Mouse (Mus musculus): ENCODE data around the gene Dnajc17.

The Dnajc17 gene

GRCm38 (mm10) chr2:119157836-119158235 is 50.8 kb downstream of the Dnajc17 start:
- no peak for DNase-seq

- peak; percentile 86 to 94 for DNase-seq
Measured at GRCm38 (mm10) chr2:119156681-119157572, 51.7 kb downstream of the Dnajc17 start, which contains the start of gene Rmdn3. Rmdn3 (minus strand) TSS chr2:119157034.

GRCm38 (mm10) chr2:119156081-119156680 is 52.4 kb downstream of the Dnajc17 start:
- DNase-seq, result no peak

DNA sequence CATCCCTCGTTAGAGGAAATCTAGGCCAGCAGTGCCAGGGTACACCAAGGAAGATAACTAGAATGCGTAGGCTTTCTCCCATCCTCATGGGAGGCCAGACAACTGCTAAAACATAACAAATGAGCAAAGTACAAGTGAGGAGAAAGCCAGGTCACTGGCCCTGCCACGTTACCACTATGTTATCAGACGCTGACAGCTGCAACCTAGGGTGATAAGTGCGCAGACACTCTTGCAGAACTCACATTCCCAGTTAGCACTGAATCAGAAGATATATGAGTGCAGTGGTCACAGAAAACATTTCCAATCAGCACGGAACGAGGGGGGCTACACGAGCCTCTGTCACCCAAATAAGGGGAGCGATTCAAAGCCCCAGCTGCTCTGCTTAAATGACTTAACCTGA is 53.2 kb downstream of the Dnajc17 start:
- no peak for DNase-seq

DNA sequence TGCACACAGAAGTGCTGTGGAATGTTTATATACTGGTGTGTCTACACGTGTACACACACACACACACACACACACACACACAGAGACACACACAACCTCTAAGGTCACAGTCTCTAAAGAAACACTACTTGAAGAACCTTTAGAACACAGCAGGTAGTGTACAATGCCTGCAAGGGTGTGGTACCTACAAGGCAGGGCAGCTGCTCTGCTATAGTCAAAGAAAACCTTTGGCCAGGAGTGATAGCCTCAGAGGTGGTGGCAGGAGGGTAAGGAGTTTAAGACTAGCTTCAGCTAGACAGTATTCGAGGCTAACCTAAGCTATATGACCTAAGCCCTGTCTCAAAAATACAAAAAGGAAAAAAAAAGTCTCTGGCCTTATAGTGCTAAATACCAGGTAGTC is 53.9 kb downstream of the Dnajc17 start:
- DNase-seq, result no peak

DNA sequence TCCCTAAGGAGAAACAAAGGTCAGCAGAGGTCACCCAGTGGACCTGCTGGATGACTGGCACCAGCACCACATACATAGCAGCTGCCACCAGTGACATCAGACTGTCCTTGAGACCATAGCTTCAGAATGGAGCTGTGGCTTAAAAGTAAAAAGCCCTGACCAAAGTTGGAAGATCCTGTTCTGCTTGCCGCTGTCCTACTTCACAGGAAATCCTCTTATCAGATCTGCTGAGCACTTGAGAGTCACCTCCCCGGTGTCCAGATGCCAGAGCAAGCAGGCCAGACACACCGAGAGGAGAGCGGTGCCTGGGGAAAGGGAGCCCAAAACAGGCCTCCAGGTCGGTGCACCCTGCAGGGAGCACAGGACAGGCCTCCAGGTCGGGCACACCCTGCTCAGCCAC is 56.3 kb downstream of the Dnajc17 start:
- no peak for DNase-seq

DNA sequence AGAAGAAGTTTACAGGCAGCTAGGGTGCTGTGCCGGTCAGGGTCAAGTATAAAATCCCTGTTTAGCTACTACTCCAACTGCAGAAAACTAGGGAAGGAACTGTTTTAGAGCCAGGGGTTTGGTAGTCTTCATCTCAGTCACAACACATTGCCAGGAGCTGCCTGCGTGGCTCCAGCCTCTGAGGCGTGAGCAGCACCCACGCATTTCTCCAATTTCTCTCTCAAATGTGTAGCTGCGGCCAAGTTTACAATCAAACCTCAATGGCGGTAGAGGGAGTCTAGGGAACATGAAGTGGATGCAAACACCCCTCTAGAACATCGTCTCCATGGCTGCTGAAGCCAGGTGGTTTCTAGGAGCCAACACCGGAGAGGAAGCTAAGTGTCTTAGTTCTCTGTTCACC is 60.8 kb downstream of the Dnajc17 start:
- no peak for DNase-seq

GRCm38 (mm10) chr2:119147160-119147678 is 61.4 kb downstream of the Dnajc17 start:
- no peak for DNase-seq

GRCm38 (mm10) chr2:119146435-119146834 is 62.2 kb downstream of the Dnajc17 start:
- DNase-seq, result no peak

DNA sequence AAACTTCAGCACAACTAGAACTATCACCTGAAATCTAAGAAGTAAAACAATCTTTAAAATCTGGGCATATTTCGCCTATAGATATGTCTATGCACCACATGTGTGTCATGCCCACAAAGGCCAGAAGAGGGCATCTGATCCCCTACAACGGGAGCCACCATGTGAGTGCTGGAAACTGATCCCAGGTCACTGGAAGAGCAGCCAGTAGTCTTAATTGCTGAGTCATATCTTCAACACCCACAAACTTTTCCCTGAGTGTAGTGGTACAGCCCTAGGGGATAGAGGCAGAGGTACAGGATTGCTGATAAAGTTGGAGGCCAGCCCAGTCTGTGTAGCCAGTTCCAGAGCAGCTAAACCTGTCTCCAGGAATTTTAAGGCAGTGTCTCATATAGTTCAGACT is 63.4 kb downstream of the Dnajc17 start:
- DNase-seq, result no peak

- DNase-seq, result no peak
Measured at GRCm38 (mm10) chr2:119136346-119136898, 72.2 kb downstream of the Dnajc17 start.

Measured in spleen, adult 18-20 months (tissue).